Mouse (Mus musculus): ENCODE results near the gene Phactr2. TPM values are rescaled to one million over a fixed set of nuclear protein-coding genes. Genes with fewer than 3 reads are reported as not detected.

Phactr2 gene
- polyA plus RNA-seq, 1 experiment from 2014 or later, result 28.1 TPM

GRCm38 (mm10) chr10:13162031-13162430 is 312.2 kb downstream of the Phactr2 start:
- 98% methylated on average over 4 of the region's 4 CpGs for WGBS (ENCODE audit: missing documents)
- no peak overlapping the region for H3K4me3 ChIP-seq (ENCODE audit: inconsistent target)
- H3K36me3 ChIP-seq (ENCODE audit: inconsistent target), result no peaks in the 10 kb centered on the region
- H3K27ac ChIP-seq, result no peak overlapping the region
- H3K79me2 ChIP-seq (ENCODE audit: inconsistent target), result no peaks in the 10 kb centered on the region

- no peaks in the 10 kb centered on the region for H3K36me3 ChIP-seq (ENCODE audit: inconsistent target)
- H3K4me3 ChIP-seq (ENCODE audit: inconsistent target), result no peak overlapping the region
- 94% methylated on average over 4 of the region's 4 CpGs for WGBS (ENCODE audit: missing documents)
- no peaks in the 10 kb centered on the region for H3K79me2 ChIP-seq (ENCODE audit: inconsistent target)
- H3K27ac ChIP-seq, result no peak overlapping the region
Observed at GRCm38 (mm10) chr10:13160913-13161312, 313.3 kb downstream of the Phactr2 start.

Other genes starting within 250 kb of the Phactr2 start
- gene Fuca2, start 25.1 kb upstream of the Phactr2 start, polyA plus RNA-seq (2018), result 173 to 238 TPM (median 217 TPM) in 3 replicates
- 2.7 to 4.7 TPM (median 2.8 TPM) in 3 replicates for gene Adat2, start 78.5 kb upstream of the Phactr2 start, polyA plus RNA-seq (2018)
- gene Pex3, start 78.7 kb upstream of the Phactr2 start, polyA plus RNA-seq (2018), result 13.5 to 16.5 TPM (median 15.6 TPM) in 3 replicates